Mouse (Mus musculus) hindbrain, embryonic 12.5 days (tissue): ENCODE measurements around the gene Stk25. TPM values are rescaled to one million over a fixed set of nuclear protein-coding genes. Genes with fewer than 3 reads are reported as not detected.

Source experiments
- ATAC-seq: fragments of 200-750 bp; cut with Nextera tagmentation; 2 replicates; pipeline ENCODE4 v1.8.0; 2017; ENCODE audit warnings: moderate TSS enrichment; ENCODE audit not compliant: low FRiP score
- H3K27ac ChIP-seq: fragments of 300-500 bp; sonication (generic); 2 replicates; pipeline ENCODE4 v1.5.1; 2016; ENCODE audit warnings: mild to moderate bottlenecking
- H3K27me3 ChIP-seq: fragments of 300-500 bp; sonication (generic); 2 replicates; pipeline ENCODE4 v1.6.1; 2016; ENCODE audit warnings: mild to moderate bottlenecking
- H3K36me3 ChIP-seq: fragments of 300-500 bp; sonication (generic); 2 replicates; pipeline ENCODE4 v1.6.1; 2016; ENCODE audit warnings: mild to moderate bottlenecking
- H3K4me1 ChIP-seq: fragments of 300-500 bp; sonication (generic); 2 replicates; pipeline ENCODE4 v1.6.1; 2016
- H3K4me2 ChIP-seq: fragments of 300-500 bp; sonication (generic); replicated peaks from 2 replicates; pipeline ENCODE4 v1.6.1; 2016; ENCODE audit warnings: mild to moderate bottlenecking
- H3K4me3 ChIP-seq: fragments of 300-500 bp; sonication (generic); 2 replicates; pipeline ENCODE4 v1.5.1; 2016; ENCODE audit warnings: mild to moderate bottlenecking
- H3K9ac ChIP-seq: fragments of 300-500 bp; sonication (generic); 2 replicates; pipeline ENCODE4 v1.6.1; 2016; ENCODE audit warnings: mild to moderate bottlenecking, moderate library complexity
- H3K9me3 ChIP-seq: fragments of 300-500 bp; sonication (generic); replicated peaks from 2 replicates; pipeline ENCODE4 v1.6.1; 2016; ENCODE audit warnings: mild to moderate bottlenecking
- WGBS: fragments of 180-500 bp; shearing (Covaris S2); methylation state at CpG from one replicate; pipeline ENCODE4 v1.1.7; 2016; 5-methylcytosine and 5-hydroxymethylcytosine counted together
- polyA plus RNA-seq: library from polyadenylated mRNA; unstranded; fragments of >200 nt; fragmentation: Nextera tagmentation; extraction: Ambion mirVana; gene quantifications from 2 replicates; pipeline ENCODE4 v1.2.1, GENCODE M21; 2016

The Stk25 gene
- polyA plus RNA-seq, 1 experiment from 2014 or later = 249 TPM

DNA sequence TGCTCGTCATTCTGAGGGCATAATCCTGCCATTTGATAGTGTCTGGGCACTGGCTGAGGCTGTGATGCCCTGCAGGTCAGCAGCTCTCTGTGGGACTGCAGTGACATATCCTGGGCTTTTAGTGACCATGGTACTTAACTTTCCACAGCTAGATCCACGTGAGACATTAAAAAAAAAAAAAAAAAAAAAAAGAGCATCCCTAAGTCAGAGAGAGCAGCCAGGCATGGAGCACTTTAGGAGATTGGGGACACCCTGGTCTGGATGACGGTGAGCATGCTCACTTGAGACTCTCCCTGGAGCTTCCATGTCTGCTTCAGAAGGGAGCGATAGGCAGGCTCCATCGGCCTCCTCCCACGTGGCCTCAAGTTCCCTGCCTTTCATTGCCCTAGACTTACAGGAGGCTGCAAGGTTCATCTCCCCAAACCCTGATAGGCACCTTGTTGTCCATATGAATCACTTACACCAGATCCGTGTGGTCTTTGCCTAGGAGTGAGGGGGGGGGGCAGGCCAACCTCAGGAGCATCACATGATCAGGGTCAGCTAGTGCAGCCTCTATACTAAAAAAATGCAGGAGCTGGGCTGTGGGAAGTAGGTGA is 31.5 kb upstream of the Stk25 start:
- Histone ChIP-seq H3K4me1 (peaks cover 14% of the 10 kb centered on the region; the same call in 1 of the 2 replicates), H3K9me3 (no peaks in the 10 kb centered on the region), H3K4me2 (no peak overlapping the region), H3K36me3 (peaks cover 12% of the 10 kb centered on the region; the same call in 1 of the 2 replicates), H3K4me3 (no peak overlapping the region), H3K27ac (no peak overlapping the region), H3K27me3 (peaks cover 7% of the 10 kb centered on the region; the same call in 1 of the 2 replicates), H3K9ac (no peak overlapping the region)
- ATAC-seq = no peak
- WGBS = 86% methylated on average over 7 of the region's 7 CpGs

- Histone ChIP-seq H3K9me3 (no peaks in the 10 kb centered on the region), H3K4me1 (peaks cover 14% of the 10 kb centered on the region; the same call in 1 of the 2 replicates), H3K27me3 (peaks cover 19% of the 10 kb centered on the region; the same call in 1 of the 2 replicates), H3K4me3 (no peak overlapping the region), H3K27ac (no peak overlapping the region), H3K36me3 (0 out of 2 replicates have a peak, but pooled peaks cover 7% of the 10 kb centered on the region), H3K9ac (no peak overlapping the region), H3K4me2 (no peak overlapping the region)
- WGBS = 74% methylated on average over 8 of the region's 8 CpGs
- ATAC-seq = no peak
Measured at GRCm38 (mm10) chr1:93688154-93688553, 29.7 kb upstream of the Stk25 start.

GRCm38 (mm10) chr1:93686961-93687320 is 28.5 kb upstream of the Stk25 start:
- Histone ChIP-seq H3K4me1 (peaks cover 14% of the 10 kb centered on the region; the same call in 1 of the 2 replicates), H3K9me3 (0 out of 2 replicates have a peak, but pooled peaks cover 4% of the 10 kb centered on the region), H3K36me3 (0 out of 2 replicates have a peak, but pooled peaks cover 7% of the 10 kb centered on the region), H3K4me3 (peak overlapping the region; percentile 57), H3K27me3 (peaks cover 19% of the 10 kb centered on the region; the same call in 1 of the 2 replicates), H3K27ac (peak overlapping the region; percentile 55; the same call in 1 of the 2 replicates), H3K9ac (peak overlapping the region; percentile 73), H3K4me2 (peak overlapping the region; percentile 82)
- WGBS = 54% methylated on average over 3 of the region's 3 CpGs
- no peak for ATAC-seq

- WGBS = 3% methylated on average over 51 of the region's 51 CpGs
- peak; percentile 86 for ATAC-seq
Measured at GRCm38 (mm10) chr1:93686245-93686960, 27.9 kb upstream of the Stk25 start.

GRCm38 (mm10) chr1:93685401-93686244 is 27.2 kb upstream of the Stk25 start, which contains the start of gene Bok:
Gene Bok, plus strand, starts transcription at chr1:93685660.
- H3K36me3 ChIP-seq = no peaks in the 10 kb centered on the region
- 0 out of 2 replicates have a peak, but pooled peaks cover 8% of the 10 kb centered on the region for H3K9me3 ChIP-seq
- WGBS = under 1% methylated on average over 76 of the region's 78 CpGs
- peak within 1 kb of the TSS; percentile 55 for H3K27ac ChIP-seq
- H3K27me3 ChIP-seq = peaks cover 19% of the 10 kb centered on the region; the same call in 1 of the 2 replicates
- peak within 1 kb of the TSS; percentile 57 for H3K4me3 ChIP-seq
- ATAC-seq = peak; percentile 62
- peaks cover 14% of the 10 kb centered on the region; the same call in 1 of the 2 replicates for H3K4me1 ChIP-seq
- H3K4me2 ChIP-seq = peak within 1 kb of the TSS; percentile 82
- peak within 1 kb of the TSS; percentile 73 for H3K9ac ChIP-seq

More at GRCm38 (mm10) chr1:93686245-93686960, 27.9 kb upstream of the Stk25 start:
- peak overlapping the region; percentile 55 for H3K27ac ChIP-seq
- H3K4me2 ChIP-seq = peak overlapping the region; percentile 82
- H3K36me3 ChIP-seq = 0 out of 2 replicates have a peak, but pooled peaks cover 5% of the 10 kb centered on the region
- H3K9ac ChIP-seq = peak overlapping the region; percentile 73
- 0 out of 2 replicates have a peak, but pooled peaks cover 8% of the 10 kb centered on the region for H3K9me3 ChIP-seq
- peaks cover 14% of the 10 kb centered on the region; the same call in 1 of the 2 replicates for H3K4me1 ChIP-seq
- peaks cover 19% of the 10 kb centered on the region; the same call in 1 of the 2 replicates for H3K27me3 ChIP-seq
- peak overlapping the region; percentile 57 for H3K4me3 ChIP-seq

DNA sequence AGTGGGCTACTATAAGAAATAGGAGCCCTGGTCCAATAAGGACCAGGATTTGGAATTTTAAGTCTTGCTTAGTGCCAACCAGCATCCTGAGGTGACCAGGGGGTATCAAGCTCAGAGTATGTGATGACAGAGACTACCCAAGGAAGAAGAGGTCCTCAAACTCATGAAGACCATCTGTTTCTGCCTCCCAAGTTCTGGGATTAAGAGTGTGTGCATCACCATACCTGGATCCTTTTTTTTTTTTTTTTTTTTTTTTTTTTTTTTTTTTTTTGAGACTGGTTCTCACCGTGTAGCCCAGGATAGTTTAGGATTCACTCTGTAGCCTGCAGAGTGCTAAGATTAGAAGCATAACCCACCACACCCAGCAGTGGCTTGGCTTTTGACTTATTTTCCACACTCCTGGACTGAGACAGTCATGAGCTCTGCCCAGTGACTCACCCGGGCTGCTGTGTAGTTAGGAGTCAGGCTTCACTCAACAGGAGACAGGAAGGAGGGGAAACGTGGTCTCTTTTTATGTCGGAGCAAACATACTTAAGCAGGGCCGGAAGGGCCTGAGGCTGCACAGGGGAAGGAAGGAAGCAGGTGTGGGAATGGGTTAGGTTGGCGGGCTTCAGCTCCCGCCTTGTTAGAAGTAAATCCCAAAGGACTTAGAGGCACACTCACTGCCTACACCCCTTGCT is 21.6 kb upstream of the Stk25 start:
- no peak overlapping the region for H3K9ac ChIP-seq
- no peak for ATAC-seq
- 0 out of 2 replicates have a peak, but pooled peaks cover 8% of the 10 kb centered on the region for H3K9me3 ChIP-seq
- no peak overlapping the region for H3K27ac ChIP-seq
- 69% methylated on average over 7 of the region's 7 CpGs for WGBS
- no peak overlapping the region for H3K4me2 ChIP-seq
- peaks cover 11% of the 10 kb centered on the region; the same call in 1 of the 2 replicates for H3K27me3 ChIP-seq
- no peaks in the 10 kb centered on the region for H3K4me1 ChIP-seq
- no peaks in the 10 kb centered on the region for H3K36me3 ChIP-seq
- no peak overlapping the region for H3K4me3 ChIP-seq

- 73% methylated on average over 2 of the region's 2 CpGs for WGBS
- Histone ChIP-seq H3K36me3 (no peaks in the 10 kb centered on the region), H3K27ac (no peak overlapping the region), H3K27me3 (0 out of 2 replicates have a peak, but pooled peaks cover 2% of the 10 kb centered on the region), H3K4me3 (no peak overlapping the region), H3K4me1 (no peaks in the 10 kb centered on the region), H3K9me3 (0 out of 2 replicates have a peak, but pooled peaks cover 8% of the 10 kb centered on the region), H3K4me2 (no peak overlapping the region), H3K9ac (no peak overlapping the region)
- ATAC-seq = no peak
Measured at GRCm38 (mm10) chr1:93678386-93678785, 19.9 kb upstream of the Stk25 start.

DNA sequence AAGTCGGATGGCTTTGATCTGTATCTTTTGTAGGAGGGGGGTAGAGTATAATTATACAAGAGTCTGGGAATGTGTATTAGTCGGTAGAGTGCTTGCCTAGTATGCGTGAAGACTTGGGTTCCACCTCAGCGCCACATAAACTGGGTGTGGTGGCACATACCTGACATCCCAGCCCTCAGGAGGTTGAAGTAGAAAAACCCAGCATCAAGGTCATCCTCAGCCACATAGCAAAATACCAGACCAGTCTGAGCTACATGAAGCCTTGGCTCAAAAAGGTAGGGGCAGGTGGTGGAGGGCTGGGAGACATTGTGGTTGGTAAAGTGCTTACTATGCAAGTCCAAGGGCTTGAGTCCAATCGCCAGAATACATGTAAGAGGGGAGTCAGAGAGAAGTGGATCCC is 14.2 kb upstream of the Stk25 start:
- Histone ChIP-seq H3K36me3 (no peaks in the 10 kb centered on the region), H3K9me3 (no peaks in the 10 kb centered on the region), H3K4me2 (no peak overlapping the region), H3K9ac (no peak overlapping the region), H3K27ac (no peak overlapping the region), H3K27me3 (no peaks in the 10 kb centered on the region), H3K4me1 (no peaks in the 10 kb centered on the region), H3K4me3 (no peak overlapping the region)
- no peak for ATAC-seq
- 93% methylated on average over 5 of the region's 5 CpGs for WGBS

- Histone ChIP-seq H3K36me3 (no peaks in the 10 kb centered on the region), H3K4me3 (no peak overlapping the region), H3K9ac (no peak overlapping the region), H3K27me3 (no peaks in the 10 kb centered on the region), H3K4me1 (no peaks in the 10 kb centered on the region), H3K4me2 (no peak overlapping the region), H3K27ac (no peak overlapping the region), H3K9me3 (no peaks in the 10 kb centered on the region)
- ATAC-seq = no peak
Measured at GRCm38 (mm10) chr1:93669941-93670340, 11.5 kb upstream of the Stk25 start.

DNA sequence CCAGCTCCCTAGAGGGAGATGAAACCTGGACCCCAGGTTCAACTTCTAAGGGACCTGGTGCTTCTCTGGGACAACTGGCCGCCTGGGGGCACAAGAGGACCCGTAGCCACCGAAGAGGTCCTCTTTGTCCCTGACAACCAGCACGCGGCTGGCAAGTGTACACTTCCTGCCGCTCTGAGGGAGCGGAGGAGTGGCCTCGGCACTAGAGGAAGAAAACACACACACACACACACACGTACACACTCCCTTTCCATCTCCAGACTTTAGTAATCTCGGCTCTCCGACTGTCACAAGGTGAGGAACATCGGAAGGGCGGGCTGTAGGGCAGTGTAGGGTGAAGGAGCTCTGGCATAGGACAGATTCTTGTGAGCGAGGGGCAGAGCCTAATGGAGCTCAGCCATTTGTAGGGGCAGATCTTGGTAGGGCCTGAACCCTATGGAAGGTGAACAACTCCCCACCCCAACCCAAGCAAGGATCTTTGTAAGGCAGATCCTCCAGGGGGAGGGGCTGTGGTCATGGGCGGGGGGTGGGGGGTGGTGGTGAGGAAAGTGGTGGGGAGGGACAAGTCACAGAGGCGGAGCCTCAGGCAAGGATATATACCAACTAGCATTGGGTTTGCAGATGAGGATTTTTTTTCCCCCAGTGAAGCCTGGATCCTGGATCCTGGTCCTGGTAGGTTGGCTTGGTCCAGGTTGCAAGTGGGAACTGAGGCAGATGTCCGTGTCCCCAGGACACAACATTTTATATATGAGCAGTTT is 10.5 kb upstream of the Stk25 start:
- Histone ChIP-seq H3K4me2 (peak overlapping the region; percentile 57), H3K27me3 (no peaks in the 10 kb centered on the region), H3K9ac (peak overlapping the region; percentile 64), H3K4me3 (peak overlapping the region; percentile 37), H3K27ac (peak overlapping the region; percentile 42; the same call in 1 of the 2 replicates), H3K36me3 (no peaks in the 10 kb centered on the region), H3K9me3 (no peaks in the 10 kb centered on the region), H3K4me1 (no peaks in the 10 kb centered on the region)
- 10% methylated on average over 17 of the region's 17 CpGs for WGBS
- ATAC-seq = peak; percentile 79
